Mouse (Mus musculus): ENCODE results near the gene Homer2. TPM values are rescaled to one million over a fixed set of nuclear protein-coding genes. Genes with fewer than 3 reads are reported as not detected.

Homer2 gene
- total RNA-seq (2014; fragmentation: Nextera tagmentation): 0.11 and 0.39 TPM in 2 replicates
- total RNA-seq (2017): 1.5 and 5.2 TPM in 2 replicates

DNA sequence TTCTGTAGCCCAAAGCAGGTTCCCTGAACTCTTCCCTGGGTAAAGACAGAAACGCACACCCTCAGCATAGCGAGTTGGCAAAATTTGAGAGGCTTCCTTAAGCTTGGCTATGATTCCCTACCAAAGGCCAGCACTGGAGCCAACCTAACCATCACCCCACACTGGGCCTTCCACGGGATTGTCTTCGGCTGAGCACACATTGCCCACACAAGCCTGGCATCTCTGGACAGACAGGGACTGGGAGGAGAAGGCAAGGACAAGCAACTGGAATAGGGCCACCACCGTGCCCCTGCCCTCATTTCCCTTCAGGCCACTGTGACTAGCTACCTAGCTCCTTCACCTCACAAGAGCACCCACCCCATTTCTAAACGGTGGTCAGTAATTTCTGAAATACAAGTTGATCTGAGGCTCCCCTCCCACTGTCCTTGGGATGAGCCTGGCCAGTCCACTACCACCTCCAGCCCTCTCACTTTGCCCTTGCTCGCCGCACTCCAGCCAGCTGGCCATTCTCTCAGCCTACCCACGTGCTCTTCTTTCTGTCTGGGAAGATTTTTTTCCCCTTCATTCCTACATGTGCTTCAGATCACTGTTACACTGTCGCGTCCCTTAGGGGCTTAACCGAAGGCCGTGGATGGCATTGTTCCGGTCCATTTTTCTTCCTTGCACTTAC lies at the start of gene Homer2:
Gene Homer2 (minus strand): TSS at position 57 of the 670 bp plus-strand sequence.
- ATAC-seq (replicated peaks; ENCODE audit: poor library complexity, severe bottlenecking): no peak

DNA sequence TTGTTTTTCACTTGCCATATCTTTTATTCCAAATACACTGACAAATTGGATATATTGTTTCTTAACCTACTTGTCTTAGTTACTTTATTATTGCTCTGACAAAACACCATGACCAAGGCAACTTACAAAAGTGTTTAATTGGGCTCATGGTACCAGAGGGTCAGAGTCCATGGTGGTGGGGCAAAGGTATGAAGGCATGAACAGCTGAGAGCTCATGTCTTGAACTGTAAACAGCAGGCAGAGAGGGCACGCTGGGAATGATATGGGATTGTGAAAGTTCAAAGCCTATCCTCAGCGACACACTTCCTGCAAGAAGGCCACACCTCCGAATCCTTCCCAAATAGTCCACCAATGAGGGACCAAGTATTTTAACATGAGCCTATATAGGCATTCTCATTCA lies 40.6 kb upstream of the Homer2 start:
- no peak for ATAC-seq (replicated peaks; ENCODE audit: poor library complexity, severe bottlenecking)

DNA sequence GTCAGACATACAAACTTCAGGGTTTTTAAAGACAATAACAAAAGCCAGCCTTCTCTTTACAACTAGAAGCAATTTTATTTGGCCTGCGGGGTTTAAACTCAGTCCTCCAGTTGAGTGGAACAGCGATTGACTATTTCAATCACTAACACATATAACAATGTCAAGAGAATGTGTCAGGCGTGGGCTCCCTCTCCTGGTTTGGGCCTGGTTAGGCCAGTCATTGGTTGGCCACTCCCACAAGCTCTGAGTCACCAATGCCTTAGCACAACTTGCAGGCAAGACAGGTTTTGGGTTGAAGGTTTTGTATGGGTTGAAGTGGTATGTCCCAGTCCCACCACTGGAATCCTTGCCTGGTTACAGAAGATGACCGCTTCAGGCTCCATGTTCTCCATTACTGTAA lies 36.8 kb upstream of the Homer2 start:
- ATAC-seq (replicated peaks; ENCODE audit: poor library complexity, severe bottlenecking): peak; percentile 50; the same call in 1 of the 2 replicates

DNA sequence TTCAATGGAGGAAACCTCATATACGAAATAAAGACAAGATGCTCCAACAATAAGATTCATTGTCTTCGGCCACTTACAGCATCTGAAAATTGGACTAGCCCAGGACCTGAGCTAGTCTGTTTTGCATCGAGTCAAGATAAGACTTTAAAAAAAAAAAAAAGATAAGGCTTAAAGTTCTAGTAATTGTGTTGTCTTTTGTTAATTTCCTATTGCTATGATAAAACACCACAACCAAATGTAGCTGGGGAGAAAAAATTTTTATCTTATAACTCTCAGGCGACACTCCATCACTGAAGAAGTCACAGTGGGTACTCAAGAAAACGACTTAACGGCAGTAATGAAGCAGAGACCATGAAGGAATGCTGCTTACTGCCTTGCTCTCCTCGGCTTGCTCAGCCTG lies 32.7 kb upstream of the Homer2 start:
- no peak for ATAC-seq (replicated peaks; ENCODE audit: poor library complexity, severe bottlenecking)

DNA sequence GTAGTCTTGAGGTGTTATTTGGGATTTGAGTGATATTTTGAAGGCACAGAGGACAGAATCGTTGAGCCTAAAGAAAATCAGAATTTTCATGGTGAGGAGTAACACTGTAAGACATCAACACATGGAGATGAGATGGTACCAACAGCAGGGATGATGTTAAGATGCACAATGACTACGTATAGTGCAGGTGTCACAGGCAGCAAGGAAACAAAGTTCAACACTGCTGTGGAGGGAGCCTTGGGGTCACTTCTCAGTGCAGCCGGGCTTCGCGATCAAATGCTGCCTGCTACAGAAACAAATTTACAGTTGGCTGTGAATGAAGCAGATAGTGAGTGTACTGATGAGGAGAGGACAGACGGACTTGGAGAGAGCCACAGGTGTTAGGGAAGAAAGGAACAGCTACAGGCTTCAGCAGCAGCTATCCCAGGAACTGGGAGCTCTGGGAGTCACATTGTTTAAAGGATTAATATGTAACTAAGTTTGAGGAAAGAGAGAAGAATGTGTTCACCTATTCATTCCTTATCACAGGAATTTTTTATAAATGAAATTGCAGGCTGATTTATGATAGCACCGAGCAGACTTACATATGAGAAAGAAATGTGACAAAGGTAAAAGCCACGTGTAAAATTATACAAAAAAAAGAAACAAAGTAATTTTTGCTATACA lies 31.5 kb upstream of the Homer2 start:
- ATAC-seq (replicated peaks; ENCODE audit: poor library complexity, severe bottlenecking): no peak

DNA sequence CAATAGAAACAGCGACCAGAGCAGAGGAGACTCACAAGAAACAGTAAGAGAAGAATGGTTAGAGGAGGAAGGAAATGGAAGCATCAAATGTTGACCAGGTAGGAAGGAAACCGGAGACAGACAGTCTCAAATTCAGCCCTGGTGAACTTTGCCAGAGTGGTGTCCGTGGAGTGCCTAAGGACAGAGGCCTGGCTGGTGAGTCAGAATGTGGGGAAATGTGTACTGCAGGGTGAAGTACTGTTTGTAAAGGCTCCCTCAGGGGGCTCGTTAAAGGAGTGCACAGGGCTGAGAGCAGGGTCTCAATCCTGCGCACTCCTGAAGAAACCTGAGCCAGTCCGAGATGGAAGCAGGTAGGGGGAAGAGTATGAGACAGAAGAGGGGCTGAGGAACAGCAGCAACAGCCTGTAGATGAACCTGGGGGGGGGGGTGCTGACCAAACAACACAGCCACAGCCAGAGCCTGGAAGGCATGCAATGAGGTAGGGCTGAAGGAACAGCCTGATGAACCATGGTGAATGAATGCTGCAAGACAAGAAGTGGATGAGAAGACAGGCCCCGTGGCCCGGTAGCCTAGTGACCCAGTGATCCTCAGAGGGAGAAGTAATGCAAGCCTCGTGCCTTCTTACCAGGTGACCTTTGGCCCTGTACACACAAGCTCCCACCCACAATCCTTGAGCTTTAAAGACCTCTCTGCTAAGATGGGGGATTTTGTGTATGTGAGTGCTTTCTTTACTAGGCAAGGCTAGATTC lies 28.1 kb upstream of the Homer2 start:
- no peak for ATAC-seq (replicated peaks; ENCODE audit: poor library complexity, severe bottlenecking)

DNA sequence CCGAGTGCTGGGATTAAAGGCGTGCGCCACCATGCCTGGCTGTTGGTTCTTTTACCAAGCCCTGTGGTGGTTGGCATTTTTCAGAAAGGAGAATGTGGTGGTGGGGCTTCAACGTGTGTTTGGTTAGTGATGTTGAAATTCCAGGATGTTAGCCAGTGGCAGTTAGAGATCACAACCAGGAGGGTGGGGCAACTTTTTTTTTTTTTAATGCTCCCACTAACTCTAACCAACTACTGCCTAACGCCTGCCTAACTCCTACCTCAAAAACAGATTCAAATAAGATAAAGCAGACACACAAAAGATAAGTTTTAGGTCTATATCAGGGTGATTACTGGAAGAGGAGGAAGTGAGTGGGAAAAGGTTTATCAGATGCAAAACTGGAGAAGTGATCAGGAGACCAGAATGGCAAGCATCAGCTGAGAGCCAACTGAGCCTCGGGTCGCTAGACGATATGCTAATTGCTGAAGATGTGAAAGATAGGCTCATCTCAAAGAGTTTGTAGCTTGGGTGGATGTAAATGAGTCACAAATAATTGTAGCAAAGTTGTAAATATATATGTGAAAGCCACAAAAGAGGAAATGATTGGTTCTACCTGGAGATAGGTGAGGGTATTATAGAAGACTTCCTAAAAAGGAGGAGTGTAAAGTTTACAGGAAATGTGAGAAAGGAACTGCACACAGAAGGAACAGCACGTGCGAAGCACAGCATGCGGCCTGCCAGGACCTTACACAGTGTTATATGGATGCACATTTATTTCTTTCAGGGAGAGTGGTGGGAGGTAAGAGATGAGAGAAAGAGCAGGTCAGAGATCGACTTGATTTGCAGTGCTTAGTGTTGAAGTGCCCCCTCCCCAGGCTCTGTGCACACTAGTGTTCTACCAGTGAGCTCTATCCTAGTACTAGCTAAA lies 25.1 kb upstream of the Homer2 start:
- peak; percentile 65 for ATAC-seq (replicated peaks; ENCODE audit: poor library complexity, severe bottlenecking)

DNA sequence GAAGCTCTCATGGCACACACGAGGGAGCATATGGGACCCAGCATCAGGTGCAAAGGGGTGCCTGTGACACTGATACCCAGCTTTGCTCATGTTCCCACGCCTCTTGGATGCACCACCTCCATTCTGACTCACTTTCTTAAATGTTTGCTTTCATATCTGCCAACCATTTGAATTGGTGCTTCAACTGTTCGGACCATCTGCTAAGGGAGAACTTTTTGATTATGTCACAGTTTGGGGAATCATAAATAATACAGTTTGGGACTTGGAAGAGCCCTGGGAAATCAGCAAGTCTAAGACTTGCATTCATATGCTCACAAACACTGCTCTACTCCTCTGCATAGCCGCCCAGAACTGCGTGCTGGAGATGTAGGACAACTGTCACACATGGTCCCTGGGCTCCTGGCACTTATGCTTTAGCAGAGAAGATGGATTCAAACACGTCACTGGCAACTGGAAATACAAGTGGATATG lies 23.9 kb upstream of the Homer2 start:
- no peak for ATAC-seq (replicated peaks; ENCODE audit: poor library complexity, severe bottlenecking)

DNA sequence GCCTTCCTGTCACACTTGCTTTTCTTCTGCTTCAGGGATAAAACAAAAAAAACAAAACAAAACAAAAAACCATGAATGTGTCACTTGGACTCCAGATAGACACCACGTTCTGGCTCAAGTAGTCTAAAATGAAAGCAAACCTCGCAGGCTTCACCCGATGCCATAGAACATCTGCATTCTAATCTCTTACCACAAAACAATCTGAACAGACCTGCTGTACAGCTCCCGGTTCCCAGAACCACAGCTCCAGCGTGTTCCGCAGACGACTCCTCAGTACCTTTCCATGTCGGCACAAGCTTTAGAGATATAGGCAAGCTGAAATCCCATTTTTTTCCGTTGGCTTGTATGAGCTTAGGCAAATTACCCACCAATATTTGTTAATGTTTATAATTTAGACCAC lies 22.5 kb upstream of the Homer2 start:
- no peak for ATAC-seq (replicated peaks; ENCODE audit: poor library complexity, severe bottlenecking)

DNA sequence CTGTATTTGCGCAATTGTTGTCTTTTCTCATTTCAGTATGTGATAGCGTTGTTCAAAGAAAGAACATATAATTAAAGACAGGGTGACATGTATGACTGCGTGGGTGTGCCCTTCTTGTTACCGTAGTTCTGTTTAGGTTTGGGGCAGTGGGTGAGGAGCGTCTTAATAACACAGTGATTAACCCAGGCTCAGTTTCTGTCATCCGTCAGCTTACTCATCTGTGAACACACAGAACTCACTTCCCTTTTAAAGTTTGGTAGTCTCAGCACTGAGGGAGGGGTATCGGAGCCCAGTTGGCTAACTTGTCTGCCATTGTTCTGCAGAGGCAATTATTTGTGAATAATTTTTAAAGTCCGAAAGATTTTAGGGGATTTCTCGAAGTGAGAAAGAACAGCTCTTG lies 20.4 kb upstream of the Homer2 start:
- ATAC-seq (replicated peaks; ENCODE audit: poor library complexity, severe bottlenecking): peak; percentile 67

DNA sequence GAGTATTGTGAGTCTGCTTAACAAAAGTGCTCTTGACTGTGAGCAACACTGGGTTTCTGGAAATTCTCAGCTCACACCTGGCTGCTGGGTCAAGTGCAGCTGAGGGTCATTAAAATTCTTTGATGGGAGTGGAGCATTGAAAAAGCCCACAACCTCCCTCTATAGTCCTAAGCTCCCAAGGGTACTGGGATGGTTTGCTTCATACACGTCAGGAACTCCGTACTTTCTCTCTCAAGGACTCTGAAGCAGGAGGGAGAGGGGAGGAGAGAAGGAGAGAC lies 19.3 kb upstream of the Homer2 start:
- no peak for ATAC-seq (replicated peaks; ENCODE audit: poor library complexity, severe bottlenecking)

DNA sequence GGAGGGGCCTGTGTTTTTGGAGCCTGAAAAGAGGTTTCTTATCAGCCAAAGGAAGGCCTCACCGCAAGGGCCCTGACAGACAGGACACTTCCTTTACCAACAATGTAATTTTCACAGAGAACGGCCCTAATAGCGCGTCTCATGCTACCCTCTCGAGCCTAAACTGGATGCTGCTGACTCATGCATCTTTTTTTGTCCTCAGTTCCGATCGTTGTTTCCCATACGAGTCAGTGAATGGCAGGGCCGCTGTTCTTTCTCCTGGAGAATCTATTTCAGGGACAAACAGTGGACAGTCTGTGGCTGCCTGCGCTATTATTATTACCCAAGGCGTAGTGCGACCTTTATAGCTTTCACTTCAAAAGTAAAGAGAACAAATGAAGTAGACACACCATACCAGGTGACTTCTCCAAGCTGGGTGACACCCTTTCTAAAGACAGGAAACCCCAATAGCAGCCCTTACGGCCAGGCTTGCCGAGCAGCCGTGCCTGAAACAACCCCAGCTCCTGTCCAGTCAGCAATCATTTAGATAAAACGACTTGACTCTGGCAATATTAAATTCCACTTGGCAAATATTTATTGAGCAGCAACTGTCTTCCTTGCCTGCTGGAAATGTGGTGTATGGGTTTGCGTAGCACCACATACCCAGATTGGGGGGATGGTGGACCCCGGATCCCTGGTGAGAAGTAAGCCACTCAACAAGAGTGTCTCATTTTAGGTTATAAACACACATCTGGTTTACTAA lies 18.8 kb upstream of the Homer2 start:
- ATAC-seq (replicated peaks; ENCODE audit: poor library complexity, severe bottlenecking): peak; percentile 59

DNA sequence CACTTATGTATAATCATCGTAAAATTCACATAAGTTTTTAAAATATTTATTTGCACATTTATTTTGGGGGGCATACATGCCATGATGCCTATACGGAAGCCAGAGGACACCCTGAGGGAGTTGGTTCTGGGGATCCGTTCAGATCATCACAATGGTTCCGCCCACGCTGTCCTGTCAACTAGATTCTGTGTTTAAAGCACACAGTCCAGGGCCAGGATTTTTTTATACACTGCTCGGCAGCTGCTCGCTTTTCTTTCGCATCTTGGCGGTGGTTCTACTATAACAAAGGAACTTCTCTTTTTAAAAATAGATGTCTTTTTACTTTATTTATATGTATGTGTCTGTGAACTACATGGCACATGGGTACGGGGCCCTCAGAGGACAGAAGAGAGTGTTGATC lies 16.5 kb upstream of the Homer2 start:
- ATAC-seq (replicated peaks; ENCODE audit: poor library complexity, severe bottlenecking): no peak

DNA sequence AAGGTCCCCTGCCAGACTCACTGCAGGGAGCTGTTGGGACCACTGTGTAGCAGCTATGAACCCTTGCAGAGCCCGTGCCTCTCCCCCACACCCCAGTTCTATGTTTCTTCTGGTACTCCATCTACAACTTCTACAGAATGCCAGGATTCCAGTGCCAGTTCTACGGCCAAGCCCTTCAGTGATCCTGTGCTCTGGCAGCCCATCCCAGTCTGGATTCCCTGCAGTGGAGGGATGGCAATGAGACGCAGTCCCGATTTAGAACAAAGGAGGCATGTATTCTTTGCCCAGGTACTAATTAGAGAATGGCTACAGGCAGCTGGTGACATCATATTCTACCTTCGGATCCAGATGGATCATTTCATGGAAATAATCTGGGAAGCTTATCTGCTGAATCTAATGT lies 13.9 kb upstream of the Homer2 start:
- no peak for ATAC-seq (replicated peaks; ENCODE audit: poor library complexity, severe bottlenecking)

DNA sequence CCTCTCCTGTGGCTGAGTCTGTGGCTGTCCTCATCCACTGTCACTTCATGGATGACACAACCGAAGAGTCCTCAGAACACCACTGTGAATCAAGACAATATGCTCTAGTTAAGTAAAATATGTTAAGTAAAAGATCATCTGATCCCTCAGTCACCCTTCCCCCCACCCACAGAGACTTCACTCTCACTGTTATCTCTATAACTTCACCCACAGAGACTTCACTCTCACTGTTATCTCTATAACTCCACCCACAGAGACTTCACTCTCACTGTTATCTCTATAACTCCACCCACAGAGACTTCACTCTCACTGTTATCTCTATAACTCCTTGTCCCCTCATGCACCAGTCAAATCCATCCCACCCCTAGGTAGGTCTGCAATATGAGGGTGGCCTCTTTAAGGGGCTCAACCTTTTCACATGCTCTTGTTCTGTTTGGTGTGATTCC lies 11.9 kb upstream of the Homer2 start:
- no peak for ATAC-seq (replicated peaks; ENCODE audit: poor library complexity, severe bottlenecking)

DNA sequence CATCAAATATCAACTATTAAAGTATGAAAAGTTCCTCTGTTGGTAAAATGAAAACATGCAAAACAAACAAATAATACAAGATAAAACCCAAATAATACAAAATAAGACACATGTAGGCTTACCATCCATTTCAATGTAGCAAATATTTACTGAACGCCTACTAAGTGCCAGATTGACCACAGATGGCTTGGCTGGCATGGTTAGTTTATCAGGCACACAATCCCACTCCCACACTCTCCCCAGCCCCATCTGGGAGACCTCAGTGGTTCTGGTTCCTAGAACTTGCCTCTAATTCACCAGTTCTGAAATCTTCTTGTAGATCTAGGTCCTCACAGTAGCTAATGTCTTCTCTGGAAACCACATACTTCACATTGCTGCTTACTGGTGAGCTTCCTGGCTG lies 11.3 kb upstream of the Homer2 start:
- ATAC-seq (replicated peaks; ENCODE audit: poor library complexity, severe bottlenecking): no peak

DNA sequence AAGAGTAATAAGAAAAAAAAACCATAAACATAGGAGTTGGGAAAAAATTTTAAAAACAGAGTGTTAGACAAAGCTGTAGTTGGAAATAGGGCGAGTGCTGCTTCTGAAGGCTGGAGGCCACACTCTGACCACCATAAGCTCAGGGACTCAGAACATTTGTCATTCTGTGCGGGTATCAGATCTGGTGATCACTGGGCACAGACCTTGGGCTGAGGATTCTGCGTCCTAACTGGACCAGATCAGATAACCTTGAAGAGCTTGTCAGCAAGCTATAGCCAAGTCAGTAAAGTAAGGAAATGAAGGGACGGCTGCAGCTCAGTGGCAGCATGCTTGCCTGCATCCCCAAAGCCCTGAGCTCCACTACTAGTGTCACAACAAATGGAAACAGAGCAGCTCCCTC lies 2.8 kb upstream of the Homer2 start:
- no peak for ATAC-seq (replicated peaks; ENCODE audit: poor library complexity, severe bottlenecking)

DNA sequence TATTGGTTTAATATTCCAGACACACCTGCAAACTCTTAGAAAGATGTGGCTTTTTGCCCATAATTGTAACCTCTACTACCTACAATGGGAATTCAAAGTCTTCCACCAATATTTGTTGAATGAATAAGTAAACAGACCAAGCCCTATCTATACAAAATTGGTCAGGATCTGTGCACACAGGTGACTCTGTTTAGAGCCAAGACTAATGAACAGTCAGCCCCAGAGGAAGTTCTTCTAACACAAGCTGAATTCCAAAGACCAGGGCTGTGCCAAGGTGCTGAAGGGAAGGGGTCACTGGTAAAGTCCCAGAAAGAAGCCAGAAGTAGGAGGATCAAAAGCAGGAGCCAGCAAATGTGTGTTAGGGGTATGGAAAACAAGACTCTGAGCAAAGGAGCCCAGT lies 838 bp upstream of the Homer2 start:
- no peak for ATAC-seq (replicated peaks; ENCODE audit: poor library complexity, severe bottlenecking)

DNA sequence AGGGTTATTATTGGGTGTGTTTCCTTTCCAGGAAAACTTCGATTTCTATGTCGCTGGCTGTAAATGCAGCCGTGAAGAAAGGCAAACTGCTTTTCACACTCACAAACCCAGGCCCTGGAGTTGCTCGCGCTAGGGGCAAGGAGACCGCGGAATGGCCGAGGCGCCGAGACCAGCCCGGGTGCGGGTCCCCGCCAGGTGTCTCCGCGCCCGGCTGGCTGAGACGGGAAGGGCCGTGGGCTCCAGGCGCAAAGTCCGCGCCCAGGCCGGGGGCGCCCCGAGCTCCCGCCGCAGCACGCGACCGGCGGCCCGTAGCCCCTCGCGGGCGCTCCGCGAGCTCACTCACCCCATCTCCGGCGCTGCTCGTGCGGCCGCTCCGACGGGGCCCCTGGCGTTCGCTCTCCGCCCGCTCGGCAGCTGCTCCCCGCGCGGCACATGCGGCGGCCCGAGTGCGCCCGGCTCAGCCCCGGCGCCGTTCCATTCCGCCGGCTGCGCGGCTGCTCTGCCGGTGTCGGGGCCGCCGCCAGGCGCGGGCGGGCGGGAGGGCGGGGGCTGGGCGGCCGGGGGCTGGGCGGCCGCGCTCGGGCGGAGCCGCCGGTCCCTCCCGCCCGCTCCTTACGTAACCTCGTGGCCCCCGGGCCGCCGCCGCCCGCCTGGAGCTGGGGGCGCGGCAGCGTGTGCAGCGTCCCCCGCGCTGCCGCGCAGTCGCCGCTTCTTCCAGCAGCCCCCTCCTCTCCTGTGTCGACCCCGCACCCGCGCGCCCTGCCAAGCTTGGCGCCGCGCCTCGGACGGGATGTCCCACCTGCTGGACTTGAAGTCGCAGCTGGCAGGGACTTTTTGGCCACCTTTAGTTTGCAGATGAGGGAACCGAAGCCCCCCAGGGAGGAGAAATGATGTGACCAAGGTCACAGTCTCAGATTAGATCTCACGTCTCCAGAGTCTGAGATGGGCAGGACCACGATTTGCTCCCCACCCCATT lies 623 bp downstream of the Homer2 start:
- ATAC-seq (replicated peaks; ENCODE audit: poor library complexity, severe bottlenecking): peak; percentile 70
